Mouse (Mus musculus) lung, postnatal 0 days (tissue): ENCODE data around the gene Ptdss2.

Experiments used
- CTCF ChIP-seq: IDR thresholded peaks from 2 replicates; pipeline ENCODE4 v1.5.1; 2016; ENCODE audit warnings: antibody characterized with exemption, mild to moderate bottlenecking
- EP300 ChIP-seq: IDR thresholded peaks from 2 replicates; pipeline ENCODE4 v1.6.1; 2016; ENCODE audit warnings: antibody characterized with exemption, mild to moderate bottlenecking, control low read depth

GRCm38 (mm10) chr7:141173323-141173850 is 51.2 kb downstream of the Ptdss2 start:
- TF ChIP-seq EP300: no peak
- TF ChIP-seq CTCF: no peak
